Comparison of ENCODE assay signal across 8 mouse cellular contexts in genomic region chr4:97745296-97746105, GRCm38 (mm10). TPM values are rescaled to one million over a fixed set of nuclear protein-coding genes. Genes with fewer than 3 reads are reported as not detected.
DNase-seq lines count a peak whose midpoint lies in the region; ATAC-seq and TF ChIP-seq lines count a peak whose summit lies in the region.

No protein-coding gene starts in this region.

- peak; percentile 85 for ATAC-seq in erythroid progenitor cell, adult 5-6 weeks (replicated peaks; ENCODE audit: low FRiP score, poor library complexity, severe bottlenecking)
- no peak; the same call in 1 of the 2 replicates for ATAC-seq in heart, embryonic 13.5 days (ENCODE audit: extremely low read depth, insufficient number of reproducible peaks, low FRiP score, low TSS enrichment)
- ATAC-seq in kidney, postnatal 0 days (replicated peaks; ENCODE audit: low FRiP score, low read depth): peak; percentile 80
- peak; percentile 62 for ATAC-seq in liver, embryonic 11.5 days (replicated peaks; ENCODE audit: low FRiP score)
- ATAC-seq in stomach, embryonic 14.5 days (ENCODE audit: insufficient number of reproducible peaks, insufficient read depth, low FRiP score, low read depth): peak; percentile 75; the same call in 1 of the 2 replicates

- peak; percentile 44 for DNase-seq in A20 (ENCODE audit: low read depth, low spot score)
- peak; percentile 90 for DNase-seq in kidney, postnatal 0 days (ENCODE audit: low spot score)
- DNase-seq in liver, embryonic 11.5 days (ENCODE audit: low spot score): peak; percentile 64
- DNase-seq in neural tube, embryonic 10.5 days (ENCODE audit: extremely low spot score, low spot score): peak; percentile 84

- no peaks in the 10 kb centered on the region for H3K9me3 ChIP-seq in heart, embryonic 13.5 days
- H3K9me3 ChIP-seq in kidney, postnatal 0 days (replicated peaks; ENCODE audit: low read length): no peaks in the 10 kb centered on the region
- no peaks in the 10 kb centered on the region for H3K9me3 ChIP-seq in liver, embryonic 11.5 days (ENCODE audit: control insufficient read depth, low read length)
- H3K9me3 ChIP-seq in stomach, embryonic 14.5 days (ENCODE audit: control insufficient read depth, low read depth, low read length): no peaks in the 10 kb centered on the region

- peak overlapping the region; percentile 85 for H3K4me2 ChIP-seq in heart, embryonic 13.5 days
- peak overlapping the region; percentile 87 for H3K4me2 ChIP-seq in kidney, postnatal 0 days (ENCODE audit: low read length)
- H3K4me2 ChIP-seq in liver, embryonic 11.5 days: peak overlapping the region; percentile 64
- H3K4me2 ChIP-seq in stomach, embryonic 14.5 days (replicated peaks; ENCODE audit: low read depth, low read length): peak overlapping the region; percentile 57

- H3K9ac ChIP-seq in heart, embryonic 13.5 days: peak overlapping the region; percentile 82
- peak overlapping the region; percentile 54; the same call in 1 of the 2 replicates for H3K9ac ChIP-seq in kidney, postnatal 0 days (ENCODE audit: low read depth, low read length)
- H3K9ac ChIP-seq in liver, embryonic 11.5 days (ENCODE audit: low read depth, low read length): no peak overlapping the region
- H3K9ac ChIP-seq in stomach, embryonic 14.5 days (replicated peaks; ENCODE audit: low read depth, low read length): no peak overlapping the region

- no peaks in the 10 kb centered on the region for H3K27me3 ChIP-seq in heart, embryonic 13.5 days (replicated peaks)
- no peaks in the 10 kb centered on the region for H3K27me3 ChIP-seq in kidney, postnatal 0 days (ENCODE audit: insufficient read depth, low read length)
- H3K27me3 ChIP-seq in liver, embryonic 11.5 days (replicated peaks; ENCODE audit: control insufficient read depth, insufficient read depth, low read length): peaks cover 5% of the 10 kb centered on the region
- no peaks in the 10 kb centered on the region for H3K27me3 ChIP-seq in stomach, embryonic 14.5 days (ENCODE audit: control insufficient read depth, insufficient read depth, low read length)

- 7% methylated on average over 32 of the region's 32 CpGs for WGBS in heart, embryonic 13.5 days
- 7% methylated on average over 32 of the region's 32 CpGs for WGBS in kidney, postnatal 0 days
- WGBS in liver, embryonic 11.5 days: 10% methylated on average over 32 of the region's 32 CpGs
- 7% methylated on average over 32 of the region's 32 CpGs for WGBS in stomach, embryonic 14.5 days

- H3K36me3 ChIP-seq in heart, embryonic 13.5 days: no peaks in the 10 kb centered on the region
- no peaks in the 10 kb centered on the region for H3K36me3 ChIP-seq in kidney, postnatal 0 days (ENCODE audit: insufficient read depth, low read length)
- H3K36me3 ChIP-seq in liver, embryonic 11.5 days (ENCODE audit: control insufficient read depth, insufficient read depth, low read length): no peaks in the 10 kb centered on the region
- no peaks in the 10 kb centered on the region for H3K36me3 ChIP-seq in stomach, embryonic 14.5 days (ENCODE audit: control insufficient read depth, insufficient read depth, low read length)

- TF ChIP-seq POLR2A in bone marrow macrophage, adult 2 months (IDR thresholded peaks at IDR 0.05; ENCODE audit: borderline replicate concordance, low read depth, low read length): no peak

- peak overlapping the region; percentile 48 for H3K4me3 ChIP-seq in bone marrow macrophage, adult 2 months (ENCODE audit: insufficient read depth, low read length)
- peak overlapping the region; percentile 58 for H3K4me3 ChIP-seq in heart, embryonic 13.5 days
- peak overlapping the region; percentile 35 for H3K4me3 ChIP-seq in kidney, postnatal 0 days (replicated peaks; ENCODE audit: low read depth, low read length)
- peak overlapping the region; percentile 39 for H3K4me3 ChIP-seq in liver, embryonic 11.5 days (ENCODE audit: low read depth, low read length)
- H3K4me3 ChIP-seq in stomach, embryonic 14.5 days (ENCODE audit: low read depth, low read length): peak overlapping the region; percentile 29

- no peaks in the 10 kb centered on the region for H3K4me1 ChIP-seq in bone marrow macrophage, adult 2 months (ENCODE audit: control insufficient read depth, insufficient read depth, low read length)
- H3K4me1 ChIP-seq in heart, embryonic 13.5 days: peaks cover 12% of the 10 kb centered on the region
- 0 out of 2 replicates have a peak, but pooled peaks cover 2% of the 10 kb centered on the region for H3K4me1 ChIP-seq in kidney, postnatal 0 days (replicated peaks; ENCODE audit: insufficient read depth, low read length)
- 0 out of 2 replicates have a peak, but pooled peaks cover 3% of the 10 kb centered on the region for H3K4me1 ChIP-seq in liver, embryonic 11.5 days (replicated peaks; ENCODE audit: control insufficient read depth, insufficient read depth, low read length)
- H3K4me1 ChIP-seq in stomach, embryonic 14.5 days (ENCODE audit: control insufficient read depth, insufficient read depth, low read length): 0 out of 2 replicates have a peak, but pooled peaks cover 3% of the 10 kb centered on the region

- TF ChIP-seq CTCF in bone marrow macrophage, adult 2 months (IDR thresholded peaks at IDR 0.05; ENCODE audit: low read depth, low read length): peak; percentile 78
- peak; percentile 89 for TF ChIP-seq CTCF in kidney, postnatal 0 days (IDR thresholded peaks at IDR 0.05; ENCODE audit: low read depth)

- H3K27ac ChIP-seq in bone marrow macrophage, adult 2 months (ENCODE audit: insufficient read depth, low read depth, low read length): no peak overlapping the region
- no peak overlapping the region for H3K27ac ChIP-seq in heart, embryonic 13.5 days (replicated peaks)
- no peak overlapping the region for H3K27ac ChIP-seq in kidney, postnatal 0 days
- no peak overlapping the region for H3K27ac ChIP-seq in liver, embryonic 11.5 days (ENCODE audit: low read depth, low read length)
- no peak overlapping the region for H3K27ac ChIP-seq in stomach, embryonic 14.5 days (ENCODE audit: low read length)

RNA-seq across cellular contexts. Expression of gene Nfia, which starts 27.0 kb away (rescaled TPM):
- 7.8 and 8.1 TPM in 2 replicates for polyA plus RNA-seq in bone marrow macrophage, adult 2 months (2012; ENCODE audit: insufficient read depth, insufficient read length, missing spikeins)
- total RNA-seq in erythroid progenitor cell, adult 5-6 weeks (2015; ENCODE audit: low replicate concordance): 21.8 and 54.4 TPM in 2 replicates
- 2.2 and 2.7 TPM in 2 replicates for total RNA-seq in erythroid progenitor cell, adult 5-6 weeks (2017; ENCODE audit: low replicate concordance)
- 31.1 and 32.3 TPM in 2 replicates for polyA plus RNA-seq in heart, embryonic 13.5 days (2015; fragmentation: Nextera tagmentation; extraction: Ambion mirVana)
- 25.9 and 29.1 TPM in 2 replicates for polyA plus RNA-seq in kidney, postnatal 0 days (2015; fragmentation: Nextera tagmentation; extraction: Ambion mirVana)
- 8.7 and 11.3 TPM in 2 replicates for polyA plus RNA-seq in liver, embryonic 11.5 days (2014; fragmentation: Nextera tagmentation; extraction: Ambion mirVana)
- 73.9 and 78.4 TPM in 2 replicates for polyA plus RNA-seq in stomach, embryonic 14.5 days (2014; fragmentation: Nextera tagmentation; extraction: Ambion mirVana)

RNA-seq across cellular contexts. Expression of gene E130114P18Rik, which starts 32.4 kb away (rescaled TPM):
- polyA plus RNA-seq in bone marrow macrophage, adult 2 months (2012; ENCODE audit: insufficient read depth, insufficient read length, missing spikeins): not detected in 2 replicates
- not detected in 2 replicates for total RNA-seq in erythroid progenitor cell, adult 5-6 weeks (2015; ENCODE audit: low replicate concordance)
- not detected in 2 replicates for total RNA-seq in erythroid progenitor cell, adult 5-6 weeks (2017; ENCODE audit: low replicate concordance)
- polyA plus RNA-seq in heart, embryonic 13.5 days (2015; fragmentation: Nextera tagmentation; extraction: Ambion mirVana): 0.48 and 0.55 TPM in 2 replicates
- polyA plus RNA-seq in kidney, postnatal 0 days (2015; fragmentation: Nextera tagmentation; extraction: Ambion mirVana): 0.38 and 0.71 TPM in 2 replicates
- 0.60 and 0.68 TPM in 2 replicates for polyA plus RNA-seq in liver, embryonic 11.5 days (2014; fragmentation: Nextera tagmentation; extraction: Ambion mirVana)
- 5.7 and 6.3 TPM in 2 replicates for polyA plus RNA-seq in stomach, embryonic 14.5 days (2014; fragmentation: Nextera tagmentation; extraction: Ambion mirVana)

Comparison
In these comparisons a context has a peak if more than half of its experiments do, and no peak if none do; other contexts are left out.
1. H3K9ac ChIP-seq: peak in heart, embryonic 13.5 days (single experiment) and kidney, postnatal 0 days (single experiment); none in liver, embryonic 11.5 days (single experiment) and stomach, embryonic 14.5 days (single experiment).
2. Peak in every context shown above with its lines, with median percentiles within 50 percentile points of each other: DNase-seq, H3K4me3 ChIP-seq and H3K4me2 ChIP-seq.